Mouse (Mus musculus): Measurements from ENCODE around the gene Tspan13.
A peak's percentile ranks its signal among the peaks of the same experiment; 100 is the strongest.

Gene Tspan13

GRCm38 (mm10) chr12:36030660-36031363, 11.5 kb downstream of the Tspan13 start:
- DNase-seq = no peak

DNA sequence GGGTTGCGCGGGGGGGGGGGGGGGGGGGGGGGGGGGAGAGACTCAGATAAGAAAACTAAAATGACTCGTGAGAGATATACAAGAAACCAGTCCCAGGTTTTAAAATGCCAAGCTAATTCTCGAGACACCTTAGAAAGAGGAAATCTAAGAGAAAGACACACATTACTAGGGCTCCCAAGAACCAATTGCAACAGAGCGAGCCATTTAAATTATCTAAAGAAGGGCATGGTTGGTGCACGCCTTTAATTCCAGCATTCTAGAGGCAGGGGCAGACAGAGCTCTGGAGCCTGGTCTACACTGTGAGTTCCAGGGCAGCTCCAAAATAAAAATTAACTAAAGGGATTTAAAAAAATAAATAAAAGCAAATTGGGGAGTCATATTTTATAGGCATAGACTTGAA, 12.6 kb downstream of the Tspan13 start:
- DNase-seq = no peak

- peak; percentile 42 for DNase-seq
Measured at GRCm38 (mm10) chr12:36028968-36029645, 13.2 kb downstream of the Tspan13 start.

- no peak for DNase-seq
Measured at GRCm38 (mm10) chr12:36027171-36027570, 15.1 kb downstream of the Tspan13 start.

DNA sequence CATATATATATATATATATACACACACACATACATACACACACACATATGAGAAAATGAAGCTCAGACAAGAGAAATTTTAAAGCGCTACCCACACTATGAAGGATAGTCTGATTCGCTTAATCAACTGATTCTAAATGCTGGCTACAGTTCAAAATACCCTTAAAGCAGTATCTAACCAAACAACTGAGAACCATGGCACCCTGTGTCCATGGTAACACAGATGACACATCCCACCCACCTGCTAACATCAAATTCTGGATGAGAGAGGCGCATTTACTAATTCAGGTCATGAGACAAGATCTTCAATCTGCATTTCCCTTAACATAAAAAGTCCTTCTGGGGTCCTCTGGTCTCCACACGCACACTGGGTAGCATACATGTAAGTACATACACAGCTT, 16.2 kb downstream of the Tspan13 start:
- no peak for DNase-seq

DNA sequence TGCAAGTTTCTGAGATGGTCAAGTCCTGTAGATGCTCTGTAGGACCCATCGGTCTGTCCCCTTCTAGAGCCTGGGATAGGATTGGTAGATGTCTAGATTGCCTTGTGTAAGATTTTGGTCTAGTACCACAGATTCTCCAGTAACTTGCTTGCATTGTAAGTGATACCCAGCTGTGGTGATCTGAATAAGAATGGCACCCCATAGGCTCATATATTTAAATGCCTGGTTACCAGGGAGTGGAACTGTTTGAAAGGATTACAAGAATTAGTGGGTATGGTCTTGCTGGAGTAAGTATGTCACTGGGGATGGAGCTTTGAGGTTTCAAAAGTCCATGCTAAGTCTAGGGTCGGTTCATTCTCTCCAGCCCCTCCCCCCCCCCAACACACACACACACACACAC, 21.6 kb downstream of the Tspan13 start:
- no peak for DNase-seq

- no peak for DNase-seq
Measured at GRCm38 (mm10) chr12:36020081-36020480, 22.2 kb downstream of the Tspan13 start.

- no peak for DNase-seq
Measured at GRCm38 (mm10) chr12:36019572-36019971, 22.7 kb downstream of the Tspan13 start.

DNA sequence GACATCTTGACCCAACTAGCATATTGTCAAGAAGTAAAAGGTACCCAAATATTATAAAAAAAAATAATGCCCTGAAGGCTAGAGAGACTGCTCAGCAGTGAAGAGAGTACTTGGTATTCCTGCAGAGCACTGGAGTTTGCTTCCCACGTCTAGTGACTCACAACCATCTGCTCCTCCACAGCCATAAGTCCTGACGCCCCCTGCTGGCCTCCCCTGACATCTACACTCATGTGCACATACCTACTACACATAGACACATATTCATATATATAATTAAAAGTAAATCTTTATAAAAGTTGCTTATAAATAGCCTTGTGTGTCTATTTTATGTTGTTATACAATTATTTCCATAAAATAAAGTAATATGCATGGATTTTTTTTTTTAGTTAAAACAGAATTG, 24.5 kb downstream of the Tspan13 start:
- no peak for DNase-seq

DNA sequence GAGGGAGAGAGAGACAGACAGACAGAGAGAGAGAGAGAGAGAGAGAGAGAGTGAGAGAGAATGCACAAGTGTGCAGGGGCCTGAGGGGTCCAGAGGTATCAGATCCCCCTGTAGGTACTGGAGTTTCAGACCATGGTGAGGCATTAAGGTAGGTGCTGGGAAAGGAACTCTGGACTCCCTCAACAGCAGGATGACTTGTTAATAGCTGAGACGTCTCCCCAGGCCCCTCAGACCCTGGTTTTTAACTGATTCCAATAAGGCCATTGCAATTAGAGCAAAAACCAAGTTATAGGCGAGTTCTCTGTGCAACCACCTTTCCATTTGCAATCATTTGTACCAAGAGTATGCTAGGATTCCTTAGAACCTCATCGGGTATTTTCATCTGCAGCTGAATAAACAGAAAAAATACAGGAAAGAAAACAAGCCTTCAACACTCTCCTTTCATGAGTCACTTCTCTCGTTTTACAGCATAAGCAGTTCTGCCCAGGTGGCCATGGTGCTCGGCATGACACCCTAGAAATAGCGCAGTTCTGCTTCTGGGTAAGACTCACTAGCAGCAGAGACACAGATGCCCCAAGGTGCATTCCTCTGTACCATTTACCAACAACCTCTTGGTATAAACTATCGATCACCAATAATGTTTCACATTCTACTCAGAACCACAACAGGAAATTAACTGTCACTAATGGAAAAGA, 28.9 kb downstream of the Tspan13 start:
- no peak for DNase-seq

DNA sequence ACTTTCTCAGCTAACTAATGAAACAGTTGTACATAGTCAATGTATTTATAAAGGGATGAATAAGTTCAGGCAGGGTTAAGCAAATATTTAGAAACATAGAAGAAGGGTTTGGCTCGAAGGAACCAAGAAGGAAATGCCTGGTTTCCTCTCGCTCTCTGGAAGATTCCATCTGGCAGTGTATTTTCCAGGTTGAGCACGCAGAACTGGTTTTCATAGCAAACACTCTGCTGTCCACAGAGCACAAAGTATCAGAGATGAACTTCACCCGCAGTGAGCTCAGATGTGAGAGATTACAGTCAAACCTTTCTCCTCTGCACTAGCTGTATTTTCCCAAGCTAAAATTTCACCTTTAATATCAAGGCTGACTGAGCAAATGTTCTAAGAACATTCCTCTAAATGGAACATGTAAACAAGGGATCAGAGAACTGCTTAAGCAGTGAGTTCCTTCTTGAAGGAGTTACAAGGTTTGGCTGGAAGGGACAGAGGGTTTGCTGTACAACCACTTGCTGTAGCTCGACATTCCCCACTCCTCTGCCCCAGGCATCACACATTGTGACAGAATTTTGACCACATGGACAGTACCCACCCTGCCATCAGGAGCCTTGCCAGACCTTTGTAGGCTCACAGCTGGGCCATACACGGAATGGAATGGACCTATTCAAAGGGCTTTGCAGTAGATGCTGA, 33.8 kb downstream of the Tspan13 start:
- DNase-seq = no peak

DNA sequence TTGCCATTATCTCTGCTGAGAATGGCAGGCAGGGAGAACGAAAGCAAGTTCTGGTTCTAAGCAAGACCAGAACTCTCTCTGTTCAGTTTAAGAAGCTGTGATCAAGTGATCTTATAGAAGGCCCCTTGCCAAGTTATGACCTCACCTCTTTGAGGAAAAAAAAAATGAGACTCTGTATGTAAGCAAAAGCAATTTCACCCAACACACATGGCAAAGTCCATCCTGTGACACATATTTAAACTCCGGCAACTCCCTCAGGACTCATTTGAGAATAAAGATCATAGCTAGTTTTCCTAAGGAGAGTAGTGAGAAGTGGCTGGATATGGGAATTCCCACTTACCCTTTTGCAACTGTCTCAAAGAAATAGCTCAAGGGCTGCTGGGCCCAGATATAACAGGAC, 34.7 kb downstream of the Tspan13 start:
- no peak for DNase-seq

- no peak for DNase-seq
Measured at GRCm38 (mm10) chr12:36004714-36005113, 37.6 kb downstream of the Tspan13 start.

GRCm38 (mm10) chr12:35995799-35996198, 46.5 kb downstream of the Tspan13 start:
- DNase-seq = no peak

- DNase-seq = no peak
Measured at GRCm38 (mm10) chr12:35994098-35994497, 48.2 kb downstream of the Tspan13 start.

DNA sequence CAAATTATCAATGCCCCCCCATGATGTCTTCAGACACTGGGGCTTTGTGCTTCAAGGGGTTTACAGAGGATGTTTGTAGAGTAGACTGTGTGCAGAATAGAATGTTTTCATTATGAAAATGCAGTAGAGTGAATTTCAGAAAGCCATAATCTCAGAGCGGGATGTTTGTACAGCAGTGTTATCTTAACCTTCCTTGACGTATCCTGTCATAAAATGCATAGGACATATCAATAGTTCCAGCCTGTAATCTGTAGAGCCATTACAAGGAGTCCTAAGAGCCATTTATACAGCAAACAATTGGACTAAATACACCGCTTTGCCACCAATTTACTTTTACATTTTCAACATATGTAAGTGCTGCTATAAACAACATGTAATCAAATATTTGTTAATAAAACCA, 48.7 kb downstream of the Tspan13 start:
- DNase-seq = no peak

DNA sequence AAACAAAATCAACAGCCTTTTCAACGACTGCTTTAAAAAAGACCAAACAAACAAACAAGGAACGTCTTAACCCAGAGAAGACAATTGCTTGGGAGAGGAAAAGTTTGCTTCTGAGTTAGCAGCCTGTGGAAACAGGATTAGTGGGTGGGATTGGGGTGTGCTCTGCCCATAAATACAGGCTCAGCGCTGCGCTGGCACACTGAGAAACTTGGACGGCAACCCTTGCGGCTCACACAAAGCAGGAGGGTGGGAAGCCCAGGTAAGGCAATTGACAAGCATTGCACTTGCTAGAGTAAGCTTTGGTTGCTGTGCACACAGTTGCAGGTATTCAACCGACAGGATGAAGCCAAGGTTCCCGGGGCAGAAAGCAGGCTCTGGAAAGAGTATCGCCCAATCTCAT, 49.6 kb downstream of the Tspan13 start, which contains the start of gene Agr2:
Gene Agr2 (plus strand): TSS at position 197 of the 400 bp plus-strand sequence.
- no peak for DNase-seq

DNA sequence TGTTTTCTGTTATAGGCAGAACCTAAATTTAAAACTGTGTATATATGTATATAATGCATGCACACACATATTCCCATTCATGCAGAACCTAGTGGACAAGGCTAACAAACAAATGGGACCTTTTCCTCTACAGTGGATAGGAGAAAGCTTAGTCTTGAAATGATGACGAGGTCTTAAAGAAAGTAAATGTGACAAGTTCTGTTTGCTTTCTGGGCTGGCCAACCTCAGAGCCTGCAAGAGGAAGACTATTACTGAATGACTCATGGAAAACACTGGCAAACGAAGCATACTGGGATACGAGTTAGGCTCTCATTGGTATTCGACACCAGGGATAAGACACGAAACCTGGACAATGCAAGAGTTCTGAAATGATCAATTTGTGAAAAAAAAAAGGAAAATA, 57.6 kb downstream of the Tspan13 start:
- no peak for DNase-seq

DNA sequence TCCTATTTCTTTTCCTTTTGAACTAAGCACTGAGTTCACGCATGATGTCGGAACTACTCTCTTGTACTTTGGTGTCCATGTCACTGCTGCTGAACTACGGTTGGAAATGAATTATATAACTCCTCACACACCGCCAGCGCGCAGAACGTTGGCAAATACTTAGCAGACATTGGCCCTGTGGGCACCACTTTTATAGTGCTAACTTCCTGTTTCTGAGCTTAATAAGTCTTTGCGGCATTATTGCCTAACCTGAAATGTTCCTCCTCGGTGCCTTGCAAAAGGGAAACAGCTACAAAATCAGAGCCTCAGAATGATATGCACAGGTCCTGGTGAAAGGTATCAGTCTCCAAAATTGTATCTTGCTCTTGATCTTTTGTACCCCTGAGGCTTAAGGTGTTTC, 58.8 kb downstream of the Tspan13 start:
- no peak for DNase-seq

DNA sequence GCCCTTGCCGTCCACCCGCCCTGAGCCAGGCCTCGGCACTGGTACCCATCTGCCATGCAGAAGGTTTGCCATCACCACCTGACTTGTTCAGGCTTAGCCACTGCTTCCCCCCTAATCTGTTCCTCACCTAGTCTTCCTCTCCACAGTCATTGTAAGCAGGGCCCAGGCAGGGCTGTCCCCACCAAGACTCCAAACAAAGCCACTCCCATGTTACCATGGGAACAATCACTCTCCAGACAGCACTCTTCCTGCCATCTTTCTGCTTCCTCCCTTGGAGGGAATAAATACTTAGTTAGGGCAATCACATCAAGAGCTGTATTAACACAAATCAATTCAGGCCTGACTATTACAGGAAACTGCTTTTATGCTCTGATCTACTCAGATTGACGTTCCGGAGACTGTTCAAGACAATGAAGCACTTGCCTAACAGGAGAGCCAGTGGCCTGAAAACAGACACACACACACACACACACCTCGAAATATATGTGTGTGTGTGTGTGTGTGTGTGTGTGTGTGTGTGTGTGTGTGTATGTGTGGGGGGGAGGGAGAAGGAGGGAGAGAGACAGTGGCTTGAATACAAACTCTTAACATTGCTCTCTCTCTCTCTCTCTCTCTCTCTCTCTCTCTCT, 60.5 kb downstream of the Tspan13 start:
- no peak for DNase-seq

DNA sequence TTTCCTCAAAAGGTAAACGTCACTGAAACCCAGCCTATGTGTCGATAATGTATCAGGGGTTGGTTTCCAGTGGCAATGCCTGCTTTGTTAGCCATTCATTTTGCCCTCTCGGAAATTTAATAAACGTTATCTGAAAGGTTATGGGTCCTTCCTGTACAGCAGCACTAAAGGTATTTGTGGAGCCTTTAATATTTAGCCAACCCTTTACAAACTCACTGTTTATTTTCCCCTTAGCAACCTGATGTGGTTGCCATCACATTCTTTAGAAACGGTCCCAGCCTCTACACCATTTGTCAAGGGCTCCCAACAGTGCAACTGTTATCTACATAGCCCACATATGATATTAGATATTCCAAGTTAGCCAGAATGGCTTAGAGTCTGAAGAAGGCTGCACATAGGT, 62.7 kb downstream of the Tspan13 start:
- DNase-seq = no peak

DNA sequence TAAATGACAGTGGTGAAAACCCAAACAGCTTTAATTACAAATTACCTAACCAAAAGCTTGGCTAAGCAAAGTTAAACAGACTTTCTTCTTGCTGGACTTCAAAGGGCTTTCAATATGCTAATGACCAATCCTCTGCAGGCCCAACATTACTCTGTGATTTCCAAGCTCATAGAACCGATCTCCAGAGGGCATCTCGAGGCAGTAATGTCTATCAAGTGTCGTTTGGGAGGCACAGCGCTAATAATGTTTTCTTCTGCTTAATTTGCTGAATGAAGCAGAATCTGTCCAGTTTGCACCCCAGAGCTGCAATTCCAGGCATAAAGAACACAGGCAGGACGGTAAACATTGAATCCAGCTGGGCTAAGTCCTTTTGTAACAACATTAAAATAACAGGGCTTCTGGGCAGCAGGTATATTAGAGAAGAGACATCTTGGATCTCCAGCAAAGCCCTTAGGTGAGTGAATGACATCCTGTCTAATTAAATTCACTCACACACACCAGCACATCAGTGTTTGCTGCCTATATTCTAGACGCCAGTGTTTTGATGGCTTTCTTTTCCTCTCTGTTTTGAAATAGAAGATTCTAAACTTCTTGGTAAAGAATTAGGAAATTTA, 64.6 kb downstream of the Tspan13 start:
- no peak for DNase-seq

GRCm38 (mm10) chr12:35975898-35976297, 66.4 kb downstream of the Tspan13 start:
- DNase-seq = no peak
